Mouse (Mus musculus) neural tube, embryonic 12.5 days (tissue): ENCODE data around the gene Ess2. TPM values are rescaled to one million over a fixed set of nuclear protein-coding genes. Genes with fewer than 3 reads are reported as not detected.

Experiments used
- ATAC-seq: fragments of 200-750 bp; cut with Nextera tagmentation; 2 replicates; pipeline ENCODE4 v1.8.0; 2017; ENCODE audit warnings: low read depth, mild to moderate bottlenecking, moderate TSS enrichment, moderate library complexity; ENCODE audit not compliant: low FRiP score
- H3K27ac ChIP-seq: fragments of 300-500 bp; sonication (generic); 2 replicates; pipeline ENCODE4 v1.5.1; 2016
- H3K27me3 ChIP-seq: fragments of 300-500 bp; sonication (generic); replicated peaks from 2 replicates; pipeline ENCODE4 v1.6.1; 2016; ENCODE audit warnings: mild to moderate bottlenecking
- H3K36me3 ChIP-seq: fragments of 300-500 bp; sonication (generic); 2 replicates; pipeline ENCODE4 v1.6.1; 2016; ENCODE audit warnings: mild to moderate bottlenecking
- H3K4me1 ChIP-seq: fragments of 300-500 bp; sonication (generic); 2 replicates; pipeline ENCODE4 v1.6.1; 2016
- H3K4me2 ChIP-seq: fragments of 300-500 bp; sonication (generic); replicated peaks from 2 replicates; pipeline ENCODE4 v1.6.1; 2016; ENCODE audit warnings: mild to moderate bottlenecking
- H3K4me3 ChIP-seq: fragments of 300-500 bp; sonication (generic); 2 replicates; pipeline ENCODE4 v1.5.1; 2016
- H3K9ac ChIP-seq: fragments of 300-500 bp; sonication (generic); 2 replicates; pipeline ENCODE4 v1.6.1; 2016; ENCODE audit warnings: mild to moderate bottlenecking
- H3K9me3 ChIP-seq: fragments of 300-500 bp; sonication (generic); 2 replicates; pipeline ENCODE4 v1.6.1; 2016; ENCODE audit warnings: mild to moderate bottlenecking
- WGBS: fragments of 180-500 bp; shearing (Covaris S2); methylation state at CpG from one replicate; pipeline ENCODE4 v1.1.7; 2016; 5-methylcytosine and 5-hydroxymethylcytosine counted together
- polyA plus RNA-seq: library from polyadenylated mRNA; unstranded; fragments of >200 nt; fragmentation: Nextera tagmentation; extraction: Ambion mirVana; gene quantifications from 2 replicates; pipeline ENCODE4 v1.2.1, GENCODE M21; 2016

Gene Ess2
- polyA plus RNA-seq, 1 experiment from 2014 or later, result 54.6 TPM

DNA sequence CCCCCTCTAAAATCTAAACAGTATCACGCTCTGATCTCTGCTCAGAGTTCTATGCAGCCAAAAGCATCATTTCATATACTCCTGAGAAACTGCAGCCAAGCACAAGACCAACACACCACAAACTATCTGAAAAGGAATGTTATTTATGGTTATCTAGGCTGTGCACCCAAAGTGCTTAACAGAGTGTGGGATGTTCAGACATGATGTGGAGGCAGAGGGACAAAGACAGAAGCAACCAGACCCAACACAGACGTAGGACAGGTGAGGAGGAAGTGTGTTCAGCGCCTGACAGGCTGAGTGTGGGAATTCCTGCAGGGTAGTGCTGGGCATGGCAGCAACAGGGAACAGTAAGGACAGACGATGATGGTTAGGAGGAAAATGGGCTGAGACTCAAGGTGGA, 31.6 kb downstream of the Ess2 start:
- H3K4me1 ChIP-seq, result no peaks in the 10 kb centered on the region
- no peak overlapping the region for H3K27ac ChIP-seq
- H3K4me3 ChIP-seq, result no peak overlapping the region
- H3K9me3 ChIP-seq, result no peaks in the 10 kb centered on the region
- H3K4me2 ChIP-seq, result no peak overlapping the region
- 96% methylated on average over 4 of the region's 4 CpGs for WGBS
- H3K27me3 ChIP-seq, result no peaks in the 10 kb centered on the region
- no peak overlapping the region for H3K9ac ChIP-seq
- ATAC-seq, result no peak
- H3K36me3 ChIP-seq, result peaks cover 5% of the 10 kb centered on the region; the same call in 1 of the 2 replicates

DNA sequence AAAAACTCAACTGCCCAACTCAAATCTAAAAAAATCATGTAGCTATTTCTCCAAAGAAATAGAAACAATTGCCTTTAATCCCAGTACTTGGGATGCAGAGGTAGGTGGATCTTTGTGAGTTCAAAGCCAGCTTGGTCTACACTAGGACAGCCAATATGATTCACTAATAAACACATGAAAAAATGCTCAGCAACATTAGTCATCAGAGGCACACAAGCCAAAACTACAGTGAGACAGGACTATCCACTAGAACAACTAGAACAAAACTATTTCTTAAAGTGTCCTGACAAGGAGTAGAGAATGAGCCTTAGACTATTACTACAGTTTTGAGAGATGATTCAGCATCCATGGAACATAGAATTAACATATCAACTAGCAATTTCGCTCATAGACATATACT, 35.1 kb downstream of the Ess2 start:
- 98% methylated on average over 1 of the region's 1 CpGs for WGBS

DNA sequence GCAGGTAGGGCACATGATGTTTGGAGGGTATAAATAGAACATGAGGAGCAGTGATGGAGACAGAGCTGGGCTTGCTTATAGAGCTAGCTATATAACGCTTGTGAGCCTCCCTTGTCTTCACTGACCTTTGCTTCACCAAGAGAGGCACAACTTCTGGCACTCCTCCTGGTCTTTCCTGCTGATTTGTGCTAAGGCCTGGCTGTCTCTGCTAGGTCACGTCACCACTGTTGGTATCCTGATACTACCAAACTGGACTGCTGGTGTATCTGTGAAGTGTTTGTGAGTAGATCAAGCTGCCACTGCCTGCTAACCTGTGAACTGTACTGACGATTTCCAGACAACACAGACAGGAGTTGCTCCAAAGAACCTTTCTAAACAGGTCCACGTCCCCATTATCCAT, 36.0 kb downstream of the Ess2 start:
- Histone ChIP-seq H3K27me3 (no peaks in the 10 kb centered on the region), H3K9ac (no peak overlapping the region), H3K4me1 (no peaks in the 10 kb centered on the region), H3K4me2 (no peak overlapping the region), H3K9me3 (no peaks in the 10 kb centered on the region), H3K36me3 (peaks cover 25% of the 10 kb centered on the region), H3K27ac (no peak overlapping the region), H3K4me3 (no peak overlapping the region)
- no peak for ATAC-seq
- 95% methylated on average over 4 of the region's 4 CpGs for WGBS

More for the DNA sequence above, 35.1 kb downstream of the Ess2 start:
- H3K36me3 ChIP-seq, result peaks cover 20% of the 10 kb centered on the region
- no peak overlapping the region for H3K4me2 ChIP-seq
- no peak overlapping the region for H3K4me3 ChIP-seq
- H3K4me1 ChIP-seq, result no peaks in the 10 kb centered on the region
- no peak overlapping the region for H3K27ac ChIP-seq
- H3K27me3 ChIP-seq, result no peaks in the 10 kb centered on the region
- no peak overlapping the region for H3K9ac ChIP-seq
- ATAC-seq, result no peak
- H3K9me3 ChIP-seq, result no peaks in the 10 kb centered on the region

DNA sequence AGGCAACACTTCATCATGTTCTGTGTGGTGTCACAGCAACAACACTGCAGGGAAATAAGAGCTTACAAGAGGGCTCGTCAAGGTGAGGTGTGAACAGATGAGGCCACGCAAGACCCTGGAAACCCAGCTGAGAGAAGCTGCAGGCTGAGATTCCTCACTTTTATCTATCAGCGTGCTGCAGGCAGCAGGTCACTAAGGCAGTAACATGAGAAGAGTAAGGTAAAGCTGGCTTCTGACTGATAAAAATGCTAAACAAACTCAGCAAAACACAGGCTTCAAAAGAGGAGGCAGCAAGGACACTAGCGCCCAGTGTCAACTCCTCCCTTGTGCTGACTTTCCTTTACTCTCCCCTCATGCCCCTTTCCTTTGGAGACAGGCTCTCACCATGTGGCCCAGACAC, 38.2 kb downstream of the Ess2 start:
- H3K27ac ChIP-seq, result no peak overlapping the region
- H3K9me3 ChIP-seq, result no peaks in the 10 kb centered on the region
- H3K4me2 ChIP-seq, result no peak overlapping the region
- no peak overlapping the region for H3K9ac ChIP-seq
- WGBS, result 74% methylated on average over 4 of the region's 4 CpGs
- peaks cover 37% of the 10 kb centered on the region for H3K36me3 ChIP-seq
- H3K4me1 ChIP-seq, result no peaks in the 10 kb centered on the region
- ATAC-seq, result no peak
- no peaks in the 10 kb centered on the region for H3K27me3 ChIP-seq
- no peak overlapping the region for H3K4me3 ChIP-seq

DNA sequence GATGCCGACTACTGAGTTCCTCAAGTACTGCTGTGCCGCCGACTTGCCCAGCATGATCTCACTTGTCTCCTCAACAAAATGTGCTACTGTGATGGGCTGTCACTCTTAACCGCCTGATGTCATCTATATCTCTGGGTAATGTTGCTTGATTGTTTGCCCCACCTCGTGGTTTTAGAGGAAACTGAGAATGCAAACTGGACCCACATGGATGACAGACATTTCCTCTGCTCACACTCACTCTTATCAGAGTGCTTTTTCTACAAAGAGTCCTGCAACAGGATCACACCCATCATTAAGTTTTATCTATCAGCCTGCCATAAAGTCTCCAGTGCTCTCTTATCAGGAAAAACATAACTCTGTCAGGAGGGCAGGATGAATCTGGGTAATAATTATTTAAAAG, 39.9 kb downstream of the Ess2 start:
- no peak overlapping the region for H3K27ac ChIP-seq
- WGBS, result 92% methylated on average over 5 of the region's 5 CpGs
- no peak overlapping the region for H3K4me3 ChIP-seq
- peaks cover 42% of the 10 kb centered on the region for H3K36me3 ChIP-seq
- no peak for ATAC-seq
- H3K4me1 ChIP-seq, result no peaks in the 10 kb centered on the region
- no peak overlapping the region for H3K4me2 ChIP-seq
- H3K27me3 ChIP-seq, result no peaks in the 10 kb centered on the region
- H3K9ac ChIP-seq, result no peak overlapping the region
- no peaks in the 10 kb centered on the region for H3K9me3 ChIP-seq

DNA sequence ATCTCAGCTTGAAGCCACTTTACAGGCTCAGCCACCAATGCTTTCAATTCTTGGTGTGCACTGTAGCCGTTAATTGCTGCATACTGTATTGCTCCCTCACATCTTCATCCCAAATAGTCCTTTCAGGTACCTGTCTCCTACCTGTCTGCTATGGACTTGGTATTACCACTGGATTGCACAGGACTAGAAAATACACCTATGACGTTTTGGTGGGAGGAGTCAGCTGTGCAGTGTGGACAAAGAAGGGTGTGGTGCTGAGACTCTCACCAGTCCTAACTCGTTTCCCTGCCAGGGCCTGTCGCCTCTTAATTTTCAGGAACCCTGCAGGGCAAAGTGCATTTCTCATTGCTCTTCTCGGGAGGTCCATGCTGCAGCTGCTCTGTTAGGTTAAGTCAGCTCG, 45.4 kb downstream of the Ess2 start:
- Histone ChIP-seq H3K27me3 (no peaks in the 10 kb centered on the region), H3K4me2 (no peak overlapping the region), H3K4me3 (no peak overlapping the region), H3K27ac (no peak overlapping the region), H3K9me3 (no peaks in the 10 kb centered on the region), H3K9ac (no peak overlapping the region), H3K36me3 (peaks cover 33% of the 10 kb centered on the region), H3K4me1 (no peaks in the 10 kb centered on the region)
- no peak for ATAC-seq
- 74% methylated on average over 6 of the region's 6 CpGs for WGBS

DNA sequence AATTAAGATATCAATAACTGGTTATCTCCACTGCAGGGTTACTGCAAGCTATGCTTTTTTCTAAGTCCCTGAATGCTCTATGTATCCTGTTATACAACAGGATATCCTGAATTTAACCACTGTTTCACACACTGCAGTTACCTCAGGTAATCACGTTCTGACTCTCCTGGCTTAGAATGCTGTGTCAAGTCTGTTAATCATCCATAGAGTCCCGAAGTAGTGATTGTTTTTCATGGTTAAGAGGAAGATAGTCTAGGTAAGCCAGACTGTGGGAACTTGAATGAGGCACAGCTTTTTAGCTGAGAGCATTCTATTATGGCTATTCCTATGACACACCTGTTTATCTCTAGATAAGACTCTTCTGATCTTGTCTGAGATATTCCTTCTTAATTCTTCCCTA, 45.9 kb downstream of the Ess2 start:
- no peak overlapping the region for H3K9ac ChIP-seq
- no peaks in the 10 kb centered on the region for H3K27me3 ChIP-seq
- no peaks in the 10 kb centered on the region for H3K4me1 ChIP-seq
- no peak overlapping the region for H3K4me2 ChIP-seq
- ATAC-seq, result no peak
- peaks cover 32% of the 10 kb centered on the region for H3K36me3 ChIP-seq
- H3K9me3 ChIP-seq, result no peaks in the 10 kb centered on the region
- no peak overlapping the region for H3K4me3 ChIP-seq
- no peak overlapping the region for H3K27ac ChIP-seq
- WGBS, result 89% methylated on average over 2 of the region's 2 CpGs

DNA sequence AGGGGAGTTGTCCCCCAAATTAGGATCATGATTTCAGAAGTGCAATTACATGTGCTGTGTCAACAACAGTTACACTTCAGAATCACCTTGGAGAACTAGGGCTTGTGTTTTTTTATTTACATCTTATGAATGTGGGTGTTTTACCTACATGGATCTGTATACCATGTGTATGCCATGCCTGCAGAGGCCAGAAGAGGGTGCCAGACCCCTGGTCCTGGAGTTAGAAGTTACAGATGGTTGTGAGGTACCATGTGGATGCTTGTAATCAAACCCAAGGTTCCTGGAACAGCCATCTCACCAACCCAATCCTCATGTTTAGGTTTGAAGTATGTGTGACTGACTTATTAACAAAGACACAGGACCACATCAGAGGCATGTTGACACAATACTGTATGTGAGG, 52.6 kb downstream of the Ess2 start:
- H3K27ac ChIP-seq, result no peak overlapping the region
- no peak for ATAC-seq
- H3K27me3 ChIP-seq, result no peaks in the 10 kb centered on the region
- peaks cover 65% of the 10 kb centered on the region for H3K36me3 ChIP-seq
- no peak overlapping the region for H3K4me2 ChIP-seq
- H3K9me3 ChIP-seq, result no peaks in the 10 kb centered on the region
- H3K9ac ChIP-seq, result no peak overlapping the region
- no peaks in the 10 kb centered on the region for H3K4me1 ChIP-seq
- no peak overlapping the region for H3K4me3 ChIP-seq

DNA sequence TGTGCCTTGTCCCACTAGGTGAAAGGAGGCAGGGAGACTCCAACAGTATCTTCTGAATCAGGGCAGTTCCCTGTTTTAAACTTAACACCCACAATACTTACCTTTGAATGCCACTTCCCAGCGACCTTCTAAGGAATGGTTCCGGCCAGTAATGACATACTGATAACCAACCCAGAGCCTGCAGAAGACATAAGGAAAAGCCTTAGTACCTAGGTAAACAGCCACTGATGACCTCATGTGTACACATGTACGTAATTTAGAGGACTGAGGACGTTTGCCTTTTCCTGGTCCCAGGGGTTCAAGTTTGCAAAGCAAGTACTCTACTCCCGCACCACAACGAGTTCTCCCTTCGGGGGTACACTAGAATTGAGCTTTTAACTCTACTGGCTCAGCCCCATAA, 54.0 kb downstream of the Ess2 start:
- Histone ChIP-seq H3K27me3 (no peaks in the 10 kb centered on the region), H3K4me1 (no peaks in the 10 kb centered on the region), H3K27ac (no peak overlapping the region), H3K36me3 (peaks cover 76% of the 10 kb centered on the region), H3K9me3 (no peaks in the 10 kb centered on the region), H3K9ac (no peak overlapping the region), H3K4me2 (no peak overlapping the region), H3K4me3 (no peak overlapping the region)
- no peak for ATAC-seq
- 89% methylated on average over 7 of the region's 7 CpGs for WGBS

DNA sequence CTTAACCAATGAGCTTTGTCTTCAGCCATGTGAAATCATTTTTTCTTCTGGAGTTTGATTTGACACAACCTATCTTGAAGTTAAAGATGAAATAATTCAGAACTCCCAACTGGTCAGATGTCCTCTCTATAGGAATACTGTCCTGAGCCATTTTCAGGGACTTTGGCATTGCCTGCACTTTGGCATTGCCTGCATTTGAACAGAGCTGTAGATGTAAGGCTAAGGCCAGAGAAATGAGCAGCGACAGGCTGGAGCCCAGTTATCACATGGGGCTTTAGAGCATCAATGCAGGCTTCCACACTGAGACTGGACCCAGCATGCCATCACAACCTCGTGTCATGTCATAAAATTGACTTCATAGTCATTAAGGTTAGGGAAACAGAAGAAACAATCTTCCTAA, 57.9 kb downstream of the Ess2 start:
- H3K9me3 ChIP-seq, result no peaks in the 10 kb centered on the region
- H3K36me3 ChIP-seq, result peaks cover 88% of the 10 kb centered on the region
- H3K4me1 ChIP-seq, result no peaks in the 10 kb centered on the region
- H3K4me2 ChIP-seq, result no peak overlapping the region
- no peaks in the 10 kb centered on the region for H3K27me3 ChIP-seq
- no peak overlapping the region for H3K27ac ChIP-seq
- no peak overlapping the region for H3K4me3 ChIP-seq
- no peak for ATAC-seq
- WGBS, result 84% methylated on average over 2 of the region's 2 CpGs
- no peak overlapping the region for H3K9ac ChIP-seq

DNA sequence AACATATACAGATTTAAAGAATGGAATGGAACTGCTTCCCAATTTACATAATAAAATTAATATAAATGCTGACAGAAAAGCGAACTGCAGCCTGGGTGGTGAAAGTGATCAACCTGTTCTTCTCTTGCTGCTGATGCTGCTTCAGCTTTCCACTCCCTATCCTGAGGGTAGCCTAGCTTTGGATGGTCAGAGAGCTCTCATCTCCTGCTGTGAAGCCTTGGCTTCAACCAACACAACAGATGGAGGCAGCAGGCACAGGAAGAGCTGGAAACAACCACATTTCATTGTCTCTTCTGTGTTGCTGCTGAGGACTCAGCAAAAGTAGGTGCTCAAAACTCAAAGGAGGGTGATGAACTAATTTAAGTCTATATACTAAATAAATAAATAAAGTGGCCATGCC, 59.3 kb downstream of the Ess2 start:
- no peaks in the 10 kb centered on the region for H3K9me3 ChIP-seq
- H3K27ac ChIP-seq, result no peak overlapping the region
- no peak overlapping the region for H3K4me2 ChIP-seq
- WGBS, result 97% methylated on average over 1 of the region's 1 CpGs
- H3K27me3 ChIP-seq, result no peaks in the 10 kb centered on the region
- no peak for ATAC-seq
- H3K4me3 ChIP-seq, result no peak overlapping the region
- H3K36me3 ChIP-seq, result peaks cover 84% of the 10 kb centered on the region
- no peak overlapping the region for H3K9ac ChIP-seq
- H3K4me1 ChIP-seq, result no peaks in the 10 kb centered on the region

DNA sequence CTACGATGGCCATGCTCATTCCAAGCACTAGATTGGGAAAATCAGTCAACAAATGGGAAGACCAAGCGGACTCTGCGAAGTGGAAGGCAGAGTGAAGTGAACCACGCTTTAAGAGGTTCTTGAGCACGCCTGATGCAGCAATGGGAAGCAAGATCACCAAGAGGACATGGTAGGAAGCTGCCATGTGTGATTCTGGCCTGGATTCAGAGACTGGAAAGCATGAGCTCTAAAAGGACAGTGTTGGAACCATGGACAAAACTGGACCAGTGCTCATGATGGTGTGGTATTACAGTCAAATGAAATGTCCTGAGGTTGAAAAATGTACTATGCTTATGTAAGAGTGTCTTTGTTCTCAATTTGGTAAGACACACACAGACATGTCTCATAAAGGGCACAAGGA, 59.8 kb downstream of the Ess2 start:
- Histone ChIP-seq H3K4me2 (no peak overlapping the region), H3K27ac (no peak overlapping the region), H3K9me3 (no peaks in the 10 kb centered on the region), H3K27me3 (no peaks in the 10 kb centered on the region), H3K4me1 (no peaks in the 10 kb centered on the region), H3K9ac (no peak overlapping the region), H3K36me3 (peaks cover 83% of the 10 kb centered on the region), H3K4me3 (no peak overlapping the region)
- 95% methylated on average over 5 of the region's 5 CpGs for WGBS
- ATAC-seq, result no peak
